Comparison of ENCODE assay signal across 7 mouse cellular contexts in genomic region chr7:102249896-102250630, GRCm38 (mm10). TPM values are rescaled to one million over a fixed set of nuclear protein-coding genes. Genes with fewer than 3 reads are reported as not detected.
DNase-seq lines count a peak whose midpoint lies in the region; ATAC-seq lines count a peak whose summit lies in the region.

No protein-coding gene starts in this region.

- H3K27ac ChIP-seq in limb, embryonic 13.5 days, result peak overlapping the region; percentile 98
- H3K27ac ChIP-seq in midbrain, embryonic 13.5 days, result peak overlapping the region; percentile 67

- H3K4me3 ChIP-seq in limb, embryonic 13.5 days, result peak overlapping the region; percentile 79
- peak overlapping the region; percentile 72 for H3K4me3 ChIP-seq in midbrain, embryonic 13.5 days (replicated peaks)

- no peaks in the 10 kb centered on the region for H3K27me3 ChIP-seq in limb, embryonic 13.5 days
- H3K27me3 ChIP-seq in midbrain, embryonic 13.5 days, result no peaks in the 10 kb centered on the region

- peak overlapping the region; percentile 87 for H3K4me2 ChIP-seq in limb, embryonic 13.5 days (replicated peaks)
- H3K4me2 ChIP-seq in midbrain, embryonic 13.5 days (replicated peaks), result peak overlapping the region; percentile 93

- peak overlapping the region; percentile 85 for H3K9ac ChIP-seq in limb, embryonic 13.5 days
- H3K9ac ChIP-seq in midbrain, embryonic 13.5 days (replicated peaks), result peak overlapping the region; percentile 85

- H3K4me1 ChIP-seq in limb, embryonic 13.5 days, result peaks cover 44% of the 10 kb centered on the region
- peaks cover 46% of the 10 kb centered on the region for H3K4me1 ChIP-seq in midbrain, embryonic 13.5 days (replicated peaks)

- under 1% methylated on average over 31 of the region's 49 CpGs for WGBS in limb, embryonic 13.5 days
- under 1% methylated on average over 41 of the region's 49 CpGs for WGBS in midbrain, embryonic 13.5 days

- peak; percentile 89 for DNase-seq in adrenal gland, adult 2 months
- DNase-seq in embryo, embryonic 10.5 days (ENCODE audit: low spot score), result peak; percentile 81
- DNase-seq in gastrocnemius, postnatal 25 days, result peak; percentile 80
- DNase-seq in spleen, adult 12 weeks (ENCODE audit: low spot score), result peak; percentile 75

- no peaks in the 10 kb centered on the region for H3K36me3 ChIP-seq in limb, embryonic 13.5 days
- no peaks in the 10 kb centered on the region for H3K36me3 ChIP-seq in midbrain, embryonic 13.5 days

- no peaks in the 10 kb centered on the region for H3K9me3 ChIP-seq in limb, embryonic 13.5 days
- H3K9me3 ChIP-seq in midbrain, embryonic 13.5 days, result no peaks in the 10 kb centered on the region

- ATAC-seq in inflammation-experienced regulatory T-cells, adult 6 months, result peak; percentile 24
- ATAC-seq in limb, embryonic 13.5 days (ENCODE audit: low FRiP score, low read depth), result peak; percentile 87
- ATAC-seq in midbrain, embryonic 13.5 days, result peak; percentile 83

RNA-seq across cellular contexts. Expression of gene Rhog, which starts 5.8 kb away (rescaled TPM):
- total RNA-seq in adrenal gland, adult 2 months (2021), result 10 to 100 TPM; 48.0 to 62.7 TPM
- polyA plus RNA-seq in adrenal gland, adult 2 months (2012; rRNA removed), result 60.0 and 69.0 TPM in 2 replicates
- total RNA-seq in gastrocnemius, postnatal 25 days (2021), result 10 to 100 TPM; 14.6 to 15.5 TPM
- 100 to 1,000 TPM; 135 to 199 (median 174) TPM for polyA plus RNA-seq in inflammation-experienced regulatory T-cells, adult 6 months (2017; shearing (Covaris generic))
- polyA plus RNA-seq in limb, embryonic 13.5 days (2015; fragmentation: Nextera tagmentation; extraction: Ambion mirVana), result 56.7 and 57.8 TPM in 2 replicates
- 14.4 and 17.6 TPM in 2 replicates for polyA plus RNA-seq in midbrain, embryonic 13.5 days (2015; fragmentation: Nextera tagmentation; extraction: Ambion mirVana)

RNA-seq across cellular contexts. Expression of gene Stim1, which starts 17.5 kb away (rescaled TPM):
- total RNA-seq in adrenal gland, adult 2 months (2021), result 10 to 100 TPM; 68.2 to 74.8 TPM
- polyA plus RNA-seq in adrenal gland, adult 2 months (2012; rRNA removed), result 68.4 and 77.7 TPM in 2 replicates
- 100 to 1,000 TPM; 169 to 171 TPM for total RNA-seq in gastrocnemius, postnatal 25 days (2021)
- 10 to 100 TPM; 46.3 to 50.9 (median 48.2) TPM for polyA plus RNA-seq in inflammation-experienced regulatory T-cells, adult 6 months (2017; shearing (Covaris generic))
- polyA plus RNA-seq in limb, embryonic 13.5 days (2015; fragmentation: Nextera tagmentation; extraction: Ambion mirVana), result 23.7 and 25.2 TPM in 2 replicates
- 8.1 and 8.5 TPM in 2 replicates for polyA plus RNA-seq in midbrain, embryonic 13.5 days (2015; fragmentation: Nextera tagmentation; extraction: Ambion mirVana)

RNA-seq across cellular contexts. Expression of gene Pgap2, which starts 40.1 kb away (rescaled TPM):
- total RNA-seq in adrenal gland, adult 2 months (2021), result 10 to 100 TPM; 62.6 to 96.0 TPM
- polyA plus RNA-seq in adrenal gland, adult 2 months (2012; rRNA removed), result 320 and 360 TPM in 2 replicates
- total RNA-seq in gastrocnemius, postnatal 25 days (2021), result 10 to 100 TPM; 19.5 to 24.9 TPM
- polyA plus RNA-seq in inflammation-experienced regulatory T-cells, adult 6 months (2017; shearing (Covaris generic)), result 10 to 100 TPM; 46.4 to 51.1 (median 47.1) TPM
- 82.3 and 88.6 TPM in 2 replicates for polyA plus RNA-seq in limb, embryonic 13.5 days (2015; fragmentation: Nextera tagmentation; extraction: Ambion mirVana)
- 50.1 and 51.6 TPM in 2 replicates for polyA plus RNA-seq in midbrain, embryonic 13.5 days (2015; fragmentation: Nextera tagmentation; extraction: Ambion mirVana)

RNA-seq across cellular contexts. Expression of gene Nup98, which starts 40.1 kb away (rescaled TPM):
- 10 to 100 TPM; 47.8 to 84.4 TPM for total RNA-seq in adrenal gland, adult 2 months (2021)
- polyA plus RNA-seq in adrenal gland, adult 2 months (2012; rRNA removed), result 10.1 and 13.5 TPM in 2 replicates
- total RNA-seq in gastrocnemius, postnatal 25 days (2021), result 10 to 100 TPM; 19.9 to 22.9 TPM
- polyA plus RNA-seq in inflammation-experienced regulatory T-cells, adult 6 months (2017; shearing (Covaris generic)), result 10 to 100 TPM; 34.1 to 42.1 (median 39.1) TPM
- 38.2 and 42.9 TPM in 2 replicates for polyA plus RNA-seq in limb, embryonic 13.5 days (2015; fragmentation: Nextera tagmentation; extraction: Ambion mirVana)
- 27.2 and 27.4 TPM in 2 replicates for polyA plus RNA-seq in midbrain, embryonic 13.5 days (2015; fragmentation: Nextera tagmentation; extraction: Ambion mirVana)

Comparison
In these comparisons a context has a peak if more than half of its experiments do, and no peak if none do; other contexts are left out.
1. Peak in every context shown above with its lines: DNase-seq, ATAC-seq, H3K4me3 ChIP-seq and H3K27ac ChIP-seq.
2. ATAC-seq: peak in every context shown above with its lines; median percentile 87 in limb, embryonic 13.5 days; 83 in midbrain, embryonic 13.5 days; 24 in inflammation-experienced regulatory T-cells, adult 6 months.